Mouse (Mus musculus): ENCODE measurements around the gene Snx11.

- TF ChIP-seq ZC3H11A (IDR thresholded peaks at IDR 0.05; ENCODE audit: borderline replicate concordance, low read depth, low read length) = no peak
- TF ChIP-seq CHD2 (IDR thresholded peaks at IDR 0.05; ENCODE audit: low read depth, low read length) = no peak
- TF ChIP-seq HCFC1 (IDR thresholded peaks at IDR 0.05; ENCODE audit: borderline replicate concordance, insufficient read depth, low read length) = no peak
- no peak for TF ChIP-seq MAFK (IDR thresholded peaks at IDR 0.05; ENCODE audit: insufficient read depth, low read depth, low read length)
Observed at GRCm38 (mm10) chr11:96737673-96738471, 39.5 kb downstream of the Snx11 start.

Data from ES-E14 (cell line).